ENCODE assay signal across 9 mouse cellular contexts in the genomic region with DNA sequence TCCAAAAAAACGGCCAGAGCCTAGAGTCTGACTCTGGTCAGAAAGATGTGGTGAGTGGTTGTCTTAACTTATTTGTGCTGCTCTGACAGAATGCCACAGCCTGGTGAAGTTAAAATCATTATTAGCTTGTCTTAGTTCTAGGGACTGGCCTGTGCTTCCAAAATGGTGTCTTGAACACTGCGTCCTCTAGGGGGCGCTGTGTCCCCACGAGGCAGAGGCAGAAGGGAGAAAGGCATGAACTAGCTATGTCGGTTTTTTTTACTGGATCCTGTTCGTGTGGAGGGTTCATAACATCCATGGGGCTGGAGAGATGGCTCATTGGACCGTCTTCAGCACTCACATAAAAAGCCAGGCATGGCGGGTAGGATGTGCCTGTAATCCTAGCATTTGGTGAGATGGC. TPM values are rescaled to one million over a fixed set of nuclear protein-coding genes. Genes with fewer than 3 reads are reported as not detected.
DNase-seq lines count a peak whose midpoint lies in the region; ATAC-seq and TF ChIP-seq lines count a peak whose summit lies in the region.
"Had no signal": no experiment of that assay in that cellular context is flagged by ENCODE, and none has a peak within 500 bp of the region (broad histone marks: within the 10 kb centered on the region; RNA-seq: fewer than 3 reads in every experiment).

No protein-coding gene starts in this region.

- peaks cover 8% of the 10 kb centered on the region; the same call in 1 of the 2 replicates for H3K4me1 ChIP-seq in heart, postnatal 0 days (ENCODE audit: control insufficient read depth, insufficient read depth)
- H3K4me1 ChIP-seq in heart, embryonic 11.5 days (ENCODE audit: control insufficient read depth, insufficient read depth, low read length): peaks cover 6% of the 10 kb centered on the region
- no peaks in the 10 kb centered on the region for H3K4me1 ChIP-seq in embryonic facial prominence, embryonic 11.5 days (ENCODE audit: control insufficient read depth, insufficient read depth, low read length)
- H3K4me1 ChIP-seq: limb, embryonic 15.5 days had no signal

- H3K36me3 ChIP-seq in heart, postnatal 0 days (replicated peaks; ENCODE audit: control insufficient read depth, insufficient read depth, low read length): no peaks in the 10 kb centered on the region
- no peaks in the 10 kb centered on the region for H3K36me3 ChIP-seq in heart, embryonic 11.5 days (ENCODE audit: control insufficient read depth, insufficient read depth, low read length)
- H3K36me3 ChIP-seq in embryonic facial prominence, embryonic 11.5 days (replicated peaks; ENCODE audit: control insufficient read depth, insufficient read depth, low read depth, low read length): no peaks in the 10 kb centered on the region
- H3K36me3 ChIP-seq: limb, embryonic 15.5 days had no signal

- TF ChIP-seq EP300 in heart, postnatal 0 days (IDR thresholded peaks at IDR 0.05; ENCODE audit: low read depth): no peak

- H3K9ac ChIP-seq in heart, postnatal 0 days (replicated peaks; ENCODE audit: low read depth, low read length): no peak overlapping the region
- no peak overlapping the region for H3K9ac ChIP-seq in heart, embryonic 11.5 days (ENCODE audit: low read depth, low read length)
- H3K9ac ChIP-seq in embryonic facial prominence, embryonic 11.5 days (replicated peaks; ENCODE audit: low read length): no peak overlapping the region
- H3K9ac ChIP-seq: limb, embryonic 15.5 days had no signal

- no peak overlapping the region for H3K4me2 ChIP-seq in heart, postnatal 0 days (ENCODE audit: low read depth, low read length)
- H3K4me2 ChIP-seq in heart, embryonic 11.5 days: no peak overlapping the region
- H3K4me2 ChIP-seq in embryonic facial prominence, embryonic 11.5 days (ENCODE audit: low read depth, low read length): no peak overlapping the region
- H3K4me2 ChIP-seq: limb, embryonic 15.5 days had no signal

- no peaks in the 10 kb centered on the region for H3K9me3 ChIP-seq in heart, postnatal 0 days (replicated peaks; ENCODE audit: control insufficient read depth, low read length)
- no peaks in the 10 kb centered on the region for H3K9me3 ChIP-seq in heart, embryonic 11.5 days (replicated peaks; ENCODE audit: control insufficient read depth, low read length)
- H3K9me3 ChIP-seq in embryonic facial prominence, embryonic 11.5 days (replicated peaks; ENCODE audit: control insufficient read depth, low read length): no peaks in the 10 kb centered on the region
- H3K9me3 ChIP-seq: limb, embryonic 15.5 days had no signal

- peak; percentile 22 for DNase-seq in heart, postnatal 0 days (ENCODE audit: low spot score)
- peak; percentile 88 for DNase-seq in A20 (ENCODE audit: low read depth, low spot score)
- DNase-seq in T-cell, adult 2 months (ENCODE audit: low spot score): peak; percentile 31
- DNase-seq in embryonic facial prominence, embryonic 11.5 days (ENCODE audit: low spot score): peak; percentile 50
- DNase-seq in layer of hippocampus, postnatal 25 days (ENCODE audit: extremely low spot score in 1 of 2, low spot score in 1 of 2): peak; percentile 32 to 64
- peak; percentile 41 to 51 for DNase-seq in natural killer cell, adult 2 months (ENCODE audit: low spot score in 2 of 2)

- peak; percentile 73 for TF ChIP-seq CTCF in heart, postnatal 0 days (IDR thresholded peaks at IDR 0.05; ENCODE audit: low read depth)

- H3K4me3 ChIP-seq in heart, postnatal 0 days (ENCODE audit: low read depth, low read length): no peak overlapping the region
- H3K4me3 ChIP-seq in heart, embryonic 11.5 days (ENCODE audit: low read depth, low read length): no peak overlapping the region
- H3K4me3 ChIP-seq in embryonic facial prominence, embryonic 11.5 days (ENCODE audit: low read depth, low read length): no peak overlapping the region
- H3K4me3 ChIP-seq: limb, embryonic 15.5 days had no signal

- ATAC-seq in heart, postnatal 0 days (ENCODE audit: insufficient read depth, low read depth): no peak
- ATAC-seq in heart, embryonic 11.5 days (replicated peaks; ENCODE audit: insufficient number of reproducible peaks, low FRiP score, low TSS enrichment): no peak
- ATAC-seq in embryonic facial prominence, embryonic 11.5 days (replicated peaks; ENCODE audit: insufficient number of reproducible peaks, low FRiP score, low TSS enrichment, low read depth): no peak
- ATAC-seq in activated CD4-positive, CD25-positive, alpha-beta regulatory T cell, adult 4 months: no peak

- 24% methylated on average over 8 of the region's 8 CpGs for WGBS in heart, postnatal 0 days
- 24% methylated on average over 8 of the region's 8 CpGs for WGBS in heart, embryonic 11.5 days (ENCODE audit: insufficient replicate concordance)
- 27% methylated on average over 8 of the region's 8 CpGs for WGBS in embryonic facial prominence, embryonic 11.5 days

- no peak overlapping the region for H3K27ac ChIP-seq in heart, postnatal 0 days (ENCODE audit: low read depth)
- H3K27ac ChIP-seq in heart, embryonic 11.5 days (ENCODE audit: low read depth, low read length): no peak overlapping the region
- H3K27ac ChIP-seq in embryonic facial prominence, embryonic 11.5 days (replicated peaks; ENCODE audit: low read depth, low read length): no peak overlapping the region
- H3K27ac ChIP-seq: limb, embryonic 15.5 days had no signal

- H3K27me3 ChIP-seq in heart, postnatal 0 days (ENCODE audit: control insufficient read depth, insufficient read depth, low read length): no peaks in the 10 kb centered on the region
- H3K27me3 ChIP-seq in heart, embryonic 11.5 days (ENCODE audit: control insufficient read depth, insufficient read depth, low read length): no peaks in the 10 kb centered on the region
- H3K27me3 ChIP-seq in embryonic facial prominence, embryonic 11.5 days (ENCODE audit: control insufficient read depth, insufficient read depth, low read length): no peaks in the 10 kb centered on the region
- H3K27me3 ChIP-seq: limb, embryonic 15.5 days had no signal

RNA-seq across cellular contexts. Expression of a gene that starts 3.0 kb away (rescaled TPM):
- not detected in 2 replicates for total RNA-seq in heart, postnatal 0 days (2014; rRNA removed; ENCODE audit: low replicate concordance)
- polyA plus RNA-seq in heart, postnatal 0 days (2015; fragmentation: Nextera tagmentation; extraction: Ambion mirVana): 0.21 TPM in 1 of 2 replicates, not detected in the other
- polyA plus RNA-seq in heart, embryonic 11.5 days (2014; fragmentation: Nextera tagmentation; extraction: Ambion mirVana): not detected in 2 replicates
- polyA plus RNA-seq in embryonic facial prominence, embryonic 11.5 days (2014; fragmentation: Nextera tagmentation; extraction: Ambion mirVana): not detected in 2 replicates
- not detected for total RNA-seq in layer of hippocampus, postnatal 25 days (2021)
- polyA plus RNA-seq in activated CD4-positive, CD25-positive, alpha-beta regulatory T cell, adult 4 months (2017; shearing (Covaris generic)): not detected

RNA-seq across cellular contexts. Expression of a gene that starts 53.0 kb away (rescaled TPM):
- 9.8 and 28.8 TPM in 2 replicates for total RNA-seq in heart, postnatal 0 days (2014; rRNA removed; ENCODE audit: low replicate concordance)
- polyA plus RNA-seq in heart, postnatal 0 days (2015; fragmentation: Nextera tagmentation; extraction: Ambion mirVana): 3.8 and 4.9 TPM in 2 replicates
- polyA plus RNA-seq in heart, embryonic 11.5 days (2014; fragmentation: Nextera tagmentation; extraction: Ambion mirVana): 24.3 and 28.5 TPM in 2 replicates
- 30.9 and 31.9 TPM in 2 replicates for polyA plus RNA-seq in embryonic facial prominence, embryonic 11.5 days (2014; fragmentation: Nextera tagmentation; extraction: Ambion mirVana)
- total RNA-seq in layer of hippocampus, postnatal 25 days (2021): 1 to 10 TPM; 4.3 to 6.6 TPM
- 1 to 10 TPM; 5.6 to 7.7 TPM for polyA plus RNA-seq in activated CD4-positive, CD25-positive, alpha-beta regulatory T cell, adult 4 months (2017; shearing (Covaris generic))

RNA-seq across cellular contexts. Expression of a gene that starts 53.3 kb away (rescaled TPM):
- total RNA-seq in heart, postnatal 0 days (2014; rRNA removed; ENCODE audit: low replicate concordance): 667 and 760 TPM in 2 replicates
- polyA plus RNA-seq in heart, postnatal 0 days (2015; fragmentation: Nextera tagmentation; extraction: Ambion mirVana): 537 and 545 TPM in 2 replicates
- polyA plus RNA-seq in heart, embryonic 11.5 days (2014; fragmentation: Nextera tagmentation; extraction: Ambion mirVana): 980 and 988 TPM in 2 replicates
- polyA plus RNA-seq in embryonic facial prominence, embryonic 11.5 days (2014; fragmentation: Nextera tagmentation; extraction: Ambion mirVana): 1,345 and 1,364 TPM in 2 replicates
- total RNA-seq in layer of hippocampus, postnatal 25 days (2021): 100 to 1,000 TPM; 547 to 604 TPM
- 1,000 to 10,000 TPM; 3,242 to 3,314 TPM for polyA plus RNA-seq in activated CD4-positive, CD25-positive, alpha-beta regulatory T cell, adult 4 months (2017; shearing (Covaris generic))

RNA-seq across cellular contexts. Expression of a gene that starts 59.2 kb away (rescaled TPM):
- 2.5 and 4.2 TPM in 2 replicates for total RNA-seq in heart, postnatal 0 days (2014; rRNA removed; ENCODE audit: low replicate concordance)
- polyA plus RNA-seq in heart, postnatal 0 days (2015; fragmentation: Nextera tagmentation; extraction: Ambion mirVana): 31.7 and 32.0 TPM in 2 replicates
- 22.4 and 28.0 TPM in 2 replicates for polyA plus RNA-seq in heart, embryonic 11.5 days (2014; fragmentation: Nextera tagmentation; extraction: Ambion mirVana)
- polyA plus RNA-seq in embryonic facial prominence, embryonic 11.5 days (2014; fragmentation: Nextera tagmentation; extraction: Ambion mirVana): 23.8 and 26.0 TPM in 2 replicates
- total RNA-seq in layer of hippocampus, postnatal 25 days (2021): 10 to 100 TPM; 16.9 to 19.1 TPM
- 10 to 100 TPM; 52.3 to 56.8 TPM for polyA plus RNA-seq in activated CD4-positive, CD25-positive, alpha-beta regulatory T cell, adult 4 months (2017; shearing (Covaris generic))

Comparison
In these comparisons a context has a peak if more than half of its experiments do, and no peak if none do; other contexts are left out.
1. DNase-seq: peak in every context shown above with its lines; median percentile 88 in A20; 50 in embryonic facial prominence, embryonic 11.5 days; 48 in layer of hippocampus, postnatal 25 days; 46 in natural killer cell, adult 2 months; 31 in T-cell, adult 2 months; 22 in heart, postnatal 0 days.